Mouse (Mus musculus): ENCODE measurements around the gene Ccnd3. TPM values are rescaled to one million over a fixed set of nuclear protein-coding genes. Genes with fewer than 3 reads are reported as not detected.

Ccnd3 gene
- polyA plus RNA-seq, 1 experiment from 2014 or later, result 294 TPM

- Histone ChIP-seq H3K27me3 (no peaks in the 10 kb centered on the region), H3K9me3 (replicated peaks) (no peaks in the 10 kb centered on the region), H3K4me1 (no peaks in the 10 kb centered on the region), H3K4me3 (replicated peaks) (no peak overlapping the region), H3K9ac (no peak overlapping the region), H3K36me3 (no peaks in the 10 kb centered on the region), H3K27ac (no peak overlapping the region), H3K4me2 (no peak overlapping the region)
- WGBS, result 84% methylated on average over 5 of the region's 5 CpGs
- no peak for ATAC-seq (replicated peaks; ENCODE audit: low FRiP score)
Observed at GRCm38 (mm10) chr17:47564612-47565011, 59.8 kb downstream of the Ccnd3 start.

GRCm38 (mm10) chr17:47566133-47566532 lies 61.3 kb downstream of the Ccnd3 start:
- no peak overlapping the region for H3K4me2 ChIP-seq
- no peak overlapping the region for H3K9ac ChIP-seq
- WGBS, result 33% methylated on average over 2 of the region's 2 CpGs
- H3K27me3 ChIP-seq, result no peaks in the 10 kb centered on the region
- H3K4me3 ChIP-seq (replicated peaks), result no peak overlapping the region
- no peaks in the 10 kb centered on the region for H3K9me3 ChIP-seq (replicated peaks)
- H3K27ac ChIP-seq, result no peak overlapping the region
- no peaks in the 10 kb centered on the region for H3K36me3 ChIP-seq
- no peaks in the 10 kb centered on the region for H3K4me1 ChIP-seq
- ATAC-seq (replicated peaks; ENCODE audit: low FRiP score), result no peak

GRCm38 (mm10) chr17:47567271-47567670 lies 62.4 kb downstream of the Ccnd3 start:
- H3K9ac ChIP-seq, result no peak overlapping the region
- H3K27ac ChIP-seq, result peak overlapping the region; percentile 62
- H3K36me3 ChIP-seq, result no peaks in the 10 kb centered on the region
- no peak overlapping the region for H3K4me2 ChIP-seq
- ATAC-seq (replicated peaks; ENCODE audit: low FRiP score), result no peak
- H3K9me3 ChIP-seq (replicated peaks), result no peaks in the 10 kb centered on the region
- 64% methylated on average over 3 of the region's 3 CpGs for WGBS
- H3K27me3 ChIP-seq, result no peaks in the 10 kb centered on the region
- H3K4me3 ChIP-seq (replicated peaks), result no peak overlapping the region
- no peaks in the 10 kb centered on the region for H3K4me1 ChIP-seq

- Histone ChIP-seq H3K4me3 (replicated peaks) (no peak overlapping the region), H3K9me3 (replicated peaks) (no peaks in the 10 kb centered on the region), H3K4me1 (no peaks in the 10 kb centered on the region), H3K4me2 (no peak overlapping the region), H3K36me3 (no peaks in the 10 kb centered on the region), H3K27me3 (no peaks in the 10 kb centered on the region), H3K27ac (no peak overlapping the region), H3K9ac (no peak overlapping the region)
- 96% methylated on average over 3 of the region's 3 CpGs for WGBS
- ATAC-seq (replicated peaks; ENCODE audit: low FRiP score), result no peak
Observed at GRCm38 (mm10) chr17:47568389-47568788, 63.5 kb downstream of the Ccnd3 start.

- H3K27me3 ChIP-seq, result no peaks in the 10 kb centered on the region
- WGBS, result 85% methylated on average over 10 of the region's 10 CpGs
- no peak overlapping the region for H3K9ac ChIP-seq
- H3K4me2 ChIP-seq, result no peak overlapping the region
- no peaks in the 10 kb centered on the region for H3K9me3 ChIP-seq (replicated peaks)
- H3K36me3 ChIP-seq, result no peaks in the 10 kb centered on the region
- H3K4me1 ChIP-seq, result no peaks in the 10 kb centered on the region
- no peak for ATAC-seq (replicated peaks; ENCODE audit: low FRiP score)
- no peak overlapping the region for H3K27ac ChIP-seq
- no peak overlapping the region for H3K4me3 ChIP-seq (replicated peaks)
Observed at GRCm38 (mm10) chr17:47568951-47569527, 64.2 kb downstream of the Ccnd3 start.

- no peaks in the 10 kb centered on the region for H3K36me3 ChIP-seq
- no peak overlapping the region for H3K9ac ChIP-seq
- no peak for ATAC-seq (replicated peaks; ENCODE audit: low FRiP score)
- H3K4me3 ChIP-seq (replicated peaks), result no peak overlapping the region
- no peaks in the 10 kb centered on the region for H3K9me3 ChIP-seq (replicated peaks)
- WGBS, result 54% methylated on average over 7 of the region's 7 CpGs
- H3K27me3 ChIP-seq, result no peaks in the 10 kb centered on the region
- no peak overlapping the region for H3K27ac ChIP-seq
- no peak overlapping the region for H3K4me2 ChIP-seq
- H3K4me1 ChIP-seq, result no peaks in the 10 kb centered on the region
Observed at GRCm38 (mm10) chr17:47571621-47572020, 66.8 kb downstream of the Ccnd3 start.

- ATAC-seq (replicated peaks; ENCODE audit: low FRiP score), result no peak
- Histone ChIP-seq H3K4me2 (no peak overlapping the region), H3K4me1 (no peaks in the 10 kb centered on the region), H3K9me3 (replicated peaks) (no peaks in the 10 kb centered on the region), H3K27me3 (no peaks in the 10 kb centered on the region), H3K9ac (no peak overlapping the region), H3K36me3 (no peaks in the 10 kb centered on the region), H3K27ac (no peak overlapping the region), H3K4me3 (replicated peaks) (no peak overlapping the region)
Observed at GRCm38 (mm10) chr17:47572436-47572835, 67.6 kb downstream of the Ccnd3 start.

GRCm38 (mm10) chr17:47574028-47574427 lies 69.2 kb downstream of the Ccnd3 start:
- H3K27ac ChIP-seq, result no peak overlapping the region
- H3K4me3 ChIP-seq (replicated peaks), result no peak overlapping the region
- no peak overlapping the region for H3K9ac ChIP-seq
- H3K36me3 ChIP-seq, result no peaks in the 10 kb centered on the region
- no peak for ATAC-seq (replicated peaks; ENCODE audit: low FRiP score)
- no peak overlapping the region for H3K4me2 ChIP-seq
- 77% methylated on average over 8 of the region's 8 CpGs for WGBS
- H3K27me3 ChIP-seq, result no peaks in the 10 kb centered on the region
- H3K9me3 ChIP-seq (replicated peaks), result no peaks in the 10 kb centered on the region
- no peaks in the 10 kb centered on the region for H3K4me1 ChIP-seq

- ATAC-seq (replicated peaks; ENCODE audit: low FRiP score), result no peak
- H3K9ac ChIP-seq, result no peak overlapping the region
- WGBS, result 76% methylated on average over 11 of the region's 11 CpGs
Observed at GRCm38 (mm10) chr17:47574830-47575229, 70.0 kb downstream of the Ccnd3 start.

GRCm38 (mm10) chr17:47578655-47579054 lies 73.8 kb downstream of the Ccnd3 start:
- Histone ChIP-seq H3K4me2 (no peak overlapping the region), H3K9me3 (replicated peaks) (no peaks in the 10 kb centered on the region), H3K27ac (no peak overlapping the region), H3K36me3 (no peaks in the 10 kb centered on the region), H3K4me1 (no peaks in the 10 kb centered on the region), H3K27me3 (no peaks in the 10 kb centered on the region), H3K9ac (no peak overlapping the region), H3K4me3 (replicated peaks) (no peak overlapping the region)
- WGBS, result 76% methylated on average over 6 of the region's 6 CpGs
- no peak for ATAC-seq (replicated peaks; ENCODE audit: low FRiP score)

More at GRCm38 (mm10) chr17:47574830-47575229, 70.0 kb downstream of the Ccnd3 start:
- Histone ChIP-seq H3K4me2 (no peak overlapping the region), H3K27ac (no peak overlapping the region), H3K4me1 (no peaks in the 10 kb centered on the region), H3K9me3 (replicated peaks) (no peaks in the 10 kb centered on the region), H3K4me3 (replicated peaks) (no peak overlapping the region), H3K36me3 (no peaks in the 10 kb centered on the region), H3K27me3 (no peaks in the 10 kb centered on the region)

- ATAC-seq (replicated peaks; ENCODE audit: low FRiP score), result no peak
- no peaks in the 10 kb centered on the region for H3K4me1 ChIP-seq
- no peaks in the 10 kb centered on the region for H3K9me3 ChIP-seq (replicated peaks)
- no peak overlapping the region for H3K9ac ChIP-seq
- 77% methylated on average over 4 of the region's 4 CpGs for WGBS
- no peak overlapping the region for H3K4me3 ChIP-seq (replicated peaks)
- H3K27ac ChIP-seq, result no peak overlapping the region
- H3K36me3 ChIP-seq, result no peaks in the 10 kb centered on the region
- no peaks in the 10 kb centered on the region for H3K27me3 ChIP-seq
- no peak overlapping the region for H3K4me2 ChIP-seq
Observed at GRCm38 (mm10) chr17:47580962-47581361, 76.1 kb downstream of the Ccnd3 start.

GRCm38 (mm10) chr17:47588517-47588916 lies 83.7 kb downstream of the Ccnd3 start:
- WGBS, result 66% methylated on average over 8 of the region's 8 CpGs
- H3K9ac ChIP-seq, result no peak overlapping the region
- no peak for ATAC-seq (replicated peaks; ENCODE audit: low FRiP score)

GRCm38 (mm10) chr17:47591073-47591472 lies 86.2 kb downstream of the Ccnd3 start:
- Histone ChIP-seq H3K4me3 (replicated peaks) (no peak overlapping the region), H3K36me3 (no peaks in the 10 kb centered on the region), H3K9me3 (replicated peaks) (no peaks in the 10 kb centered on the region), H3K9ac (no peak overlapping the region), H3K27ac (no peak overlapping the region), H3K4me1 (peaks cover 23% of the 10 kb centered on the region), H3K27me3 (no peaks in the 10 kb centered on the region), H3K4me2 (no peak overlapping the region)
- WGBS, result 85% methylated on average over 3 of the region's 3 CpGs
- ATAC-seq (replicated peaks; ENCODE audit: low FRiP score), result no peak

More at GRCm38 (mm10) chr17:47588517-47588916, 83.7 kb downstream of the Ccnd3 start:
- peaks cover 9% of the 10 kb centered on the region; the same call in 1 of the 2 replicates for H3K4me1 ChIP-seq
- H3K4me2 ChIP-seq, result no peak overlapping the region
- H3K36me3 ChIP-seq, result no peaks in the 10 kb centered on the region
- H3K4me3 ChIP-seq (replicated peaks), result no peak overlapping the region
- no peaks in the 10 kb centered on the region for H3K9me3 ChIP-seq (replicated peaks)
- H3K27me3 ChIP-seq, result no peaks in the 10 kb centered on the region
- H3K27ac ChIP-seq, result no peak overlapping the region

Measured in kidney, embryonic 15.5 days (tissue).